Mouse (Mus musculus) lung, postnatal 36 days (tissue): Measurements from ENCODE around the gene Atp2c2.

Experiments used
- DNase-seq: peaks from one replicate; pipeline ENCODE4 v3.0.0; 2022; ENCODE audit warnings: mixed read lengths

The Atp2c2 gene

GRCm38 (mm10) chr8:119707146-119707545, 7.3 kb downstream of the Atp2c2 start:
- DNase-seq, result no peak

- DNase-seq, result no peak
Observed at GRCm38 (mm10) chr8:119708471-119708870, 8.7 kb downstream of the Atp2c2 start.

GRCm38 (mm10) chr8:119708878-119709702, 9.3 kb downstream of the Atp2c2 start:
- peak; percentile 35 for DNase-seq

- DNase-seq, result peak; percentile 61
Observed at GRCm38 (mm10) chr8:119709703-119710093, 9.9 kb downstream of the Atp2c2 start.

GRCm38 (mm10) chr8:119712226-119712625, 12.4 kb downstream of the Atp2c2 start:
- peak; percentile 74 for DNase-seq

GRCm38 (mm10) chr8:119713421-119713820, 13.6 kb downstream of the Atp2c2 start:
- DNase-seq, result peak; percentile 49

GRCm38 (mm10) chr8:119715221-119715620, 15.4 kb downstream of the Atp2c2 start:
- peak; percentile 94 for DNase-seq

- DNase-seq, result peak; percentile 40
Observed at GRCm38 (mm10) chr8:119716730-119717299, 17.0 kb downstream of the Atp2c2 start.

GRCm38 (mm10) chr8:119717765-119718164, 18.0 kb downstream of the Atp2c2 start:
- DNase-seq, result peak; percentile 79

GRCm38 (mm10) chr8:119719011-119719501, 19.2 kb downstream of the Atp2c2 start:
- DNase-seq, result no peak

- no peak for DNase-seq
Observed at GRCm38 (mm10) chr8:119722348-119722747, 22.5 kb downstream of the Atp2c2 start.

- DNase-seq, result no peak
Observed at GRCm38 (mm10) chr8:119723676-119724075, 23.9 kb downstream of the Atp2c2 start.

GRCm38 (mm10) chr8:119724596-119724995, 24.8 kb downstream of the Atp2c2 start:
- no peak for DNase-seq

GRCm38 (mm10) chr8:119727093-119727492, 27.3 kb downstream of the Atp2c2 start:
- no peak for DNase-seq

GRCm38 (mm10) chr8:119728351-119728895, 28.6 kb downstream of the Atp2c2 start:
- DNase-seq, result no peak

- DNase-seq, result no peak
Observed at GRCm38 (mm10) chr8:119732072-119732471, 32.3 kb downstream of the Atp2c2 start.

- DNase-seq, result no peak
Observed at GRCm38 (mm10) chr8:119736348-119736917, 36.6 kb downstream of the Atp2c2 start.

GRCm38 (mm10) chr8:119737093-119737900, 37.5 kb downstream of the Atp2c2 start:
- no peak for DNase-seq

- DNase-seq, result no peak
Observed at GRCm38 (mm10) chr8:119738129-119738907, 38.5 kb downstream of the Atp2c2 start.

- peak; percentile 25 for DNase-seq
Observed at GRCm38 (mm10) chr8:119740634-119741033, 40.8 kb downstream of the Atp2c2 start.

GRCm38 (mm10) chr8:119742409-119742808, 42.6 kb downstream of the Atp2c2 start:
- DNase-seq, result no peak
